Mouse (Mus musculus) intestine, embryonic 14.5 days (tissue): Measurements from ENCODE around the gene Nudt22. TPM values are rescaled to one million over a fixed set of nuclear protein-coding genes. Genes with fewer than 3 reads are reported as not detected.

ENCODE experiments used
- ATAC-seq: fragments of 200-750 bp; cut with Nextera tagmentation; replicated peaks from 2 replicates; pipeline ENCODE4 v1.8.0; 2017; ENCODE audit warnings: low read depth, moderate number of reproducible peaks, moderate TSS enrichment, moderate library complexity; ENCODE audit not compliant: low FRiP score, low TSS enrichment
- DNase-seq: peaks from one replicate; pipeline ENCODE4 v3.0.0-alpha.2; 2018; ENCODE audit warnings: low spot score
- H3K27ac ChIP-seq: fragments of 300-500 bp; sonication (generic); 2 replicates; pipeline ENCODE4 v1.5.1; 2014; ENCODE audit warnings: low read depth, mild to moderate bottlenecking, control low read depth
- H3K27me3 ChIP-seq: fragments of 300-500 bp; sonication (generic); replicated peaks from 2 replicates; pipeline ENCODE4 v1.6.1; 2014; ENCODE audit warnings: low read length, control low read depth; ENCODE audit not compliant: control insufficient read depth, insufficient read depth
- H3K36me3 ChIP-seq: fragments of 300-500 bp; sonication (generic); 2 replicates; pipeline ENCODE4 v1.6.1; 2014; ENCODE audit warnings: low read length, control low read depth; ENCODE audit not compliant: control insufficient read depth, insufficient read depth
- H3K4me1 ChIP-seq: fragments of 300-500 bp; sonication (generic); replicated peaks from 2 replicates; pipeline ENCODE4 v1.6.1; 2014; ENCODE audit warnings: low read length, control low read depth, mixed read lengths; ENCODE audit not compliant: control insufficient read depth, insufficient read depth
- H3K4me2 ChIP-seq: fragments of 300-500 bp; sonication (generic); 2 replicates; pipeline ENCODE4 v1.6.1; 2014; ENCODE audit warnings: low read length
- H3K4me3 ChIP-seq: fragments of 300-500 bp; sonication (generic); 2 replicates; pipeline ENCODE4 v1.5.1; 2014; ENCODE audit warnings: low read depth, low read length, control low read depth, mixed read lengths
- H3K9ac ChIP-seq: fragments of 300-500 bp; sonication (generic); 2 replicates; pipeline ENCODE4 v1.6.1; 2014; ENCODE audit warnings: mild to moderate bottlenecking, low read length
- H3K9me3 ChIP-seq: fragments of 300-500 bp; sonication (generic); 2 replicates; pipeline ENCODE4 v1.6.1; 2016; ENCODE audit warnings: low read length, control low read depth; ENCODE audit not compliant: control insufficient read depth
- WGBS: fragments of 180-500 bp; shearing (Covaris S2); extraction: QIAGEN DNeasy Blood & Tissue Kit; methylation state at CpG from one replicate; pipeline ENCODE4 v1.1.7; 2014; 5-methylcytosine and 5-hydroxymethylcytosine counted together
- polyA plus RNA-seq: library from polyadenylated mRNA; unstranded; fragments of >200 nt; fragmentation: Nextera tagmentation; extraction: Ambion mirVana; gene quantifications from 2 replicates; pipeline ENCODE4 v1.2.1, GENCODE M21; 2014

The Nudt22 gene
- polyA plus RNA-seq, 1 experiment from 2014 or later, result 14.6 TPM

- H3K9me3 ChIP-seq, result no peaks in the 10 kb centered on the region
- peaks cover 27% of the 10 kb centered on the region for H3K4me1 ChIP-seq
- ATAC-seq (no peak), DNase-seq (no peak)
- 93% methylated on average over 5 of the region's 5 CpGs for WGBS
- H3K9ac ChIP-seq, result no peak overlapping the region
- H3K27me3 ChIP-seq, result no peaks in the 10 kb centered on the region
- H3K4me2 ChIP-seq, result no peak overlapping the region
- no peak overlapping the region for H3K4me3 ChIP-seq
- H3K36me3 ChIP-seq, result peaks cover 35% of the 10 kb centered on the region
- no peak overlapping the region for H3K27ac ChIP-seq
Measured at GRCm38 (mm10) chr19:6983621-6984020, 12.3 kb downstream of the Nudt22 start.

- H3K4me2 ChIP-seq, result peak overlapping the region; percentile 82; the same call in 1 of the 2 replicates
- no peak overlapping the region for H3K9ac ChIP-seq
- H3K36me3 ChIP-seq, result peaks cover 53% of the 10 kb centered on the region
- peak overlapping the region; percentile 70; the same call in 1 of the 2 replicates for H3K4me3 ChIP-seq
- no peaks in the 10 kb centered on the region for H3K27me3 ChIP-seq
- ATAC-seq (no peak), DNase-seq (no peak)
- no peaks in the 10 kb centered on the region for H3K9me3 ChIP-seq
- no peak overlapping the region for H3K27ac ChIP-seq
- peaks cover 26% of the 10 kb centered on the region for H3K4me1 ChIP-seq
- WGBS, result 87% methylated on average over 4 of the region's 4 CpGs
Measured at GRCm38 (mm10) chr19:6981465-6981864, 14.5 kb downstream of the Nudt22 start.

DNA sequence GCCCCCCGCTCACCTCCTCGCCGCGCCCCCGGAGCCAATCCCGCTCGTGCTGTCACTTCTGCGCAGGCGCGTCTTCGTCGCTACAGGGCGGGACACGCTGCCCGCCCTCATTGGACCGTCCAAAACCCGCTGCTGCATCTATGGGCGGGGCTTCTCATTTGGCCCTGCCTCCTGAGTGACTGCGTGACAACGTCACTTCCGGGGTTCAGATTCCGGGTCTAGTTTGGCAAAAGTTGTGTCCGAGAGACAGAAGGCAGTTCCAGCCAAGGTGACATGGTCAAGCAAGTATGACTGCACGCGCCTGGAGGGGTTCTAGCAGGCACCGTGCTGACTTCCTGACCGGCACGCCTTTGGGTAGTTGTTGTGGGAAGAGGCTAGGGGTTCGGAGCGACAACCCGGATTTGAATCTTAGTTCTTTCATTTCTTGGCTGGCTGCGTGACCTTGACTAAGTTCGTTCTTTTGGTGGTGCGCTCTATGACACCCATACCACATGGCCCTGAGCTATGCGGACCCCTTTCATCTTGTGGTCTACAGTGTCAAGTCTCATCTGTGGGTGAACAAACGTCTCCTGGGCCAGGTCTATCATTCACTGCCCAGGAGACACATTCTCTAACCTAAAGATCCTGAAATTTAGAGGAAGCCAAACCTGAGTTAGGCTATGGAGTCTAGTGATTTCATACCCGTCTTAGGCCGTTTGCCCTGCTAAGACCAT is 15.4 kb downstream of the Nudt22 start, which contains the start of gene Fkbp2:
Gene Fkbp2 (minus strand): TSS at position 121 of the 713 bp plus-strand sequence.
- Histone ChIP-seq H3K4me2 (peak within 1 kb of the TSS; percentile 82), H3K36me3 (peaks cover 53% of the 10 kb centered on the region), H3K4me3 (peak within 1 kb of the TSS; percentile 70), H3K27ac (peak within 1 kb of the TSS; percentile 85), H3K9ac (peak within 1 kb of the TSS; percentile 82), H3K9me3 (no peaks in the 10 kb centered on the region), H3K4me1 (peaks cover 27% of the 10 kb centered on the region), H3K27me3 (no peaks in the 10 kb centered on the region)
- DNase-seq (peak; percentile 99), ATAC-seq (peak; percentile 86)
- WGBS, result 2% methylated on average over 38 of the region's 38 CpGs

GRCm38 (mm10) chr19:6979486-6980380 is 16.2 kb downstream of the Nudt22 start:
- ATAC-seq, result peak; percentile 86
- H3K27ac ChIP-seq, result peak overlapping the region; percentile 85
- H3K4me3 ChIP-seq, result peak overlapping the region; percentile 70
- WGBS, result under 1% methylated on average over 59 of the region's 59 CpGs
- H3K4me1 ChIP-seq, result peaks cover 27% of the 10 kb centered on the region
- H3K27me3 ChIP-seq, result no peaks in the 10 kb centered on the region
- peaks cover 45% of the 10 kb centered on the region for H3K36me3 ChIP-seq
- no peaks in the 10 kb centered on the region for H3K9me3 ChIP-seq
- peak; percentile 100 for DNase-seq
- H3K9ac ChIP-seq, result peak overlapping the region; percentile 82
- H3K4me2 ChIP-seq, result peak overlapping the region; percentile 82

DNA sequence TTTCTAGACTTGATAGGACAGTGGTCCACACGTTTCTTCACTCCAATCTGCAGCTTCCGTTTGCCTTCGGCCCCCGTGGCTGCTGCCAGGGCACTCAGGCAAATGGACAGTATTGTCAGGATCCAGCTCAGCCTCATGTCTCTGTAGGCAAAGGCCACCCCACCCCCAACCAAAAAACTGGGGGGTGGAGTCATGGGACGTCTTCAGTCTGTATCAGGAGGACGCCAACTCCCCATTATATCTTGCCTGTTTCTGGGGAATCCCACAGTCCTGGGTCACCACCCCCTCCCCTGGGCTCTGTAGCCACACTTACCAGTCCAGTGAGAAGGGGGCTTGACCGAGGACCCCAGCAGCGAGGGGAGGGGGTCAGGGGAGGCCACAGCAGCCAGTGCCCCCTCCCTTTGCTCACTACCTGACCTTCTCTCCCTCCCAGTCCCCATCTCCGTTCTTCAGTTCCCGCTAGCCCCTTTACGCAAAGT is 16.9 kb downstream of the Nudt22 start:
- no peaks in the 10 kb centered on the region for H3K27me3 ChIP-seq

GRCm38 (mm10) chr19:6978639-6978974 is 17.3 kb downstream of the Nudt22 start:
- Histone ChIP-seq H3K4me1 (peaks cover 27% of the 10 kb centered on the region), H3K36me3 (peaks cover 37% of the 10 kb centered on the region), H3K9me3 (no peaks in the 10 kb centered on the region), H3K4me2 (peak overlapping the region; percentile 82), H3K27me3 (no peaks in the 10 kb centered on the region), H3K9ac (peak overlapping the region; percentile 38), H3K27ac (peak overlapping the region; percentile 10), H3K4me3 (peak overlapping the region; percentile 70)
- ATAC-seq, result no peak
- WGBS, result 35% methylated on average over 3 of the region's 3 CpGs
- no peak for DNase-seq

More for the DNA sequence above, 16.9 kb downstream of the Nudt22 start:
- Histone ChIP-seq H3K4me3 (peak overlapping the region; percentile 70), H3K4me1 (peaks cover 27% of the 10 kb centered on the region), H3K4me2 (peak overlapping the region; percentile 82), H3K9ac (peak overlapping the region; percentile 38), H3K9me3 (no peaks in the 10 kb centered on the region), H3K27ac (peak overlapping the region; percentile 10), H3K36me3 (peaks cover 41% of the 10 kb centered on the region)
- no peak for ATAC-seq
- WGBS, result 11% methylated on average over 11 of the region's 11 CpGs
- peak; percentile 66 for DNase-seq

- no peaks in the 10 kb centered on the region for H3K9me3 ChIP-seq
- WGBS, result 76% methylated on average over 13 of the region's 13 CpGs
- H3K4me1 ChIP-seq, result peaks cover 27% of the 10 kb centered on the region
- H3K27me3 ChIP-seq, result no peaks in the 10 kb centered on the region
- DNase-seq (no peak), ATAC-seq (no peak)
- H3K27ac ChIP-seq, result peak overlapping the region; percentile 10; the same call in 1 of the 2 replicates
- peaks cover 32% of the 10 kb centered on the region for H3K36me3 ChIP-seq
- peak overlapping the region; percentile 38; the same call in 1 of the 2 replicates for H3K9ac ChIP-seq
- peak overlapping the region; percentile 70; the same call in 1 of the 2 replicates for H3K4me3 ChIP-seq
- H3K4me2 ChIP-seq, result peak overlapping the region; percentile 82
Measured at GRCm38 (mm10) chr19:6977759-6978638, 17.9 kb downstream of the Nudt22 start.
